Mouse (Mus musculus): ENCODE results near the gene Acacb. TPM values are rescaled to one million over a fixed set of nuclear protein-coding genes. Genes with fewer than 3 reads are reported as not detected.
A peak's percentile ranks its signal among the peaks of the same experiment; 100 is the strongest.

Gene Acacb
- polyA plus RNA-seq, 1 experiment, result 3.3 TPM

DNA sequence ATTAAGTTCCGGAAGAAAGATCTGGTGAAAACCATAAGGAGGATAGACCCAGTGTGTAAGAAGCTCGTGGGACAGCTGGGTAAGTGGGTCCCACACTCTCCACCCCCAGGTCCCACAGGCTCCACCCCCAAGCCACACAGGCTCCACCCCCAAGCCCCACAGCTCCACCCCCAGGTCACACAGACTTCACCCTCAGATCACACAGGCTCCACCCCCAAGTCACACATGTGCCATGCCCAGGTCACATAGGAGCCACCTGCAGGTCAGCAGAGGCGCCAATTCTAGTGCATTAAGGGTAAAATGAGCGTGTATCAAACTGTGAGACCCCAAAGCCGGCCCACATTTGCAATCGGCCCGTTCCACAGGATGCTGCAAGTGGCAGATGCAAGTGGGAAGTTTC, 100.1 kb downstream of the Acacb start:
- Histone ChIP-seq H3K4me1 (ENCODE audit: control insufficient read depth, insufficient read depth, low read length) (no peaks in the 10 kb centered on the region), H3K27ac (ENCODE audit: insufficient read depth, low read length) (no peak overlapping the region), H3K4me3 (ENCODE audit: insufficient read depth, low read length) (no peak overlapping the region)
- TF ChIP-seq POLR2A (IDR thresholded peaks at IDR 0.05; ENCODE audit: extremely low read depth, insufficient read depth, low read length) (no peak), CTCF (IDR thresholded peaks at IDR 0.05; ENCODE audit: extremely low read depth, insufficient read depth, low read length) (no peak)

DNA sequence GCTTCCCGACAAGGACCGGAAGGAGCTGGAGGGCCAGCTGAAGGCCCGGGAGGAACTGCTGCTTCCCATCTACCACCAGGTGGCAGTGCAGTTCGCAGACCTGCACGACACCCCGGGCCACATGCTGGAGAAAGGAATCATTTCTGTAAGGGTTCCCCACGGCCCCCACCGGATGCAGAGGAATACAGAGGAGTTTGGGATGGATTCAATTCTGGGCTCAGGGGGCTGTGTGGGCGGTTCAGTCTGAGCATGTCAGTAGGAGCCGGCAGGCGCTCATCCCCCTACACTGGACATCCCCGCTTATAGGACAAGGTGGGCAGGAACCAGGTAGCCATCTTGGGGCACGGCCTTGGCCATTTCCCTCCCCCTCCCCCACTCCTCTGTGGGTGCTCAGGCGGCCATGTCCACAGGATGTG, 101.8 kb downstream of the Acacb start:
- TF ChIP-seq CTCF (IDR thresholded peaks at IDR 0.05; ENCODE audit: extremely low read depth, insufficient read depth, low read length), result peak; percentile 80
- no peak for TF ChIP-seq POLR2A (IDR thresholded peaks at IDR 0.05; ENCODE audit: extremely low read depth, insufficient read depth, low read length)
- H3K4me1 ChIP-seq (ENCODE audit: control insufficient read depth, insufficient read depth, low read length), result no peaks in the 10 kb centered on the region
- H3K27ac ChIP-seq (ENCODE audit: insufficient read depth, low read length), result no peak overlapping the region

DNA sequence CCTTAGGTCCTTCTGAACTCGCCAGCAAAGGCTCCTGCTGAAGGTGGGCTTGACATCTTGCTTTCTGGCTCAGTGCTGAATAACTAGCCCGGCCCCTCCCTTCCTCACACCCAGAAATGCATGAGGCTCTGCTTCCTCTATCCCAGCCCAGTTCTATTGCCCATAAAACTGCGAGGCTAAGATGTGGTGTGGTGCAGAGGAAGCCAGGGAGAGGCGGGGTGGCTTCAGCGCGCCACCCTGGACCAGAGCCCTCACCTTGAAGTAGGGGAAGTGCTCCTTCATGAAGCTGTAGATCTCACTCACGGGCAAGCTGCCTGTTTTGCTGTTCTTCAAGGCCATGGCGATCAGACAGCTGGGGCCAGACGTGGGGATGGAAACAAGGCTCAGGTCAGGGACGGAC, 113.2 kb downstream of the Acacb start:
- no peak overlapping the region for H3K27ac ChIP-seq (ENCODE audit: insufficient read depth, low read length)
- TF ChIP-seq POLR2A (IDR thresholded peaks at IDR 0.05; ENCODE audit: extremely low read depth, insufficient read depth, low read length) (no peak), CTCF (IDR thresholded peaks at IDR 0.05; ENCODE audit: extremely low read depth, insufficient read depth, low read length) (no peak)
- H3K4me3 ChIP-seq (ENCODE audit: insufficient read depth, low read length), result no peak overlapping the region
- H3K4me1 ChIP-seq (ENCODE audit: control insufficient read depth, insufficient read depth, low read length), result no peaks in the 10 kb centered on the region

More for the DNA sequence above, 101.8 kb downstream of the Acacb start:
- no peak overlapping the region for H3K4me3 ChIP-seq (ENCODE audit: insufficient read depth, low read length)

- TF ChIP-seq POLR2A (IDR thresholded peaks at IDR 0.05; ENCODE audit: extremely low read depth, insufficient read depth, low read length) (no peak), CTCF (IDR thresholded peaks at IDR 0.05; ENCODE audit: extremely low read depth, insufficient read depth, low read length) (no peak)
Observed at GRCm38 (mm10) chr5:114261494-114261893, 115.2 kb downstream of the Acacb start.

DNA sequence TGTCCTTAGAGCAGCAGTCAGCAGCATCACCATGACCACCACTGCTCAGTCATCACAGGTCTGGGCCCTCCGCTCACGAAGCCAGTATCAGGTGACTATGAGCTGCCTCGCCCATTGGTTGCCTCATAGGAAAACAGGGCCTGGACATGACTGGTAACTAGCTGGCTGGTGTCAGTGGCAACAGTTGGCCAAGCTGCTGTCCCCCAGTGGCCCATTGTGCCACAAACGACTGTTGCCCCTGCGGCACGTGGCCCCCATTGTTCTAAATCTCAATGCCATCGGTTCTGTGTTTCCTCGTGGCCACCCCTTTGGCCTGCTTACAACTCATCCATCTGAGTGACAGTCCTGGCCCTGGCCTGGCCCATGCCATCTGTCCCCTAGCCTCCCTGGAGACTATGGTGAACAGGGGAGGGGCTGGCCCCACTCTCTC, 117.7 kb downstream of the Acacb start:
- H3K4me1 ChIP-seq (ENCODE audit: control insufficient read depth, insufficient read depth, low read length), result no peaks in the 10 kb centered on the region
- no peak overlapping the region for H3K4me3 ChIP-seq (ENCODE audit: insufficient read depth, low read length)
- no peak for TF ChIP-seq CTCF (IDR thresholded peaks at IDR 0.05; ENCODE audit: extremely low read depth, insufficient read depth, low read length)
- no peak for TF ChIP-seq POLR2A (IDR thresholded peaks at IDR 0.05; ENCODE audit: extremely low read depth, insufficient read depth, low read length)
- H3K27ac ChIP-seq (ENCODE audit: insufficient read depth, low read length), result no peak overlapping the region

More at GRCm38 (mm10) chr5:114261494-114261893, 115.2 kb downstream of the Acacb start:
- no peak overlapping the region for H3K4me3 ChIP-seq (ENCODE audit: insufficient read depth, low read length)
- no peak overlapping the region for H3K27ac ChIP-seq (ENCODE audit: insufficient read depth, low read length)
- no peaks in the 10 kb centered on the region for H3K4me1 ChIP-seq (ENCODE audit: control insufficient read depth, insufficient read depth, low read length)

DNA sequence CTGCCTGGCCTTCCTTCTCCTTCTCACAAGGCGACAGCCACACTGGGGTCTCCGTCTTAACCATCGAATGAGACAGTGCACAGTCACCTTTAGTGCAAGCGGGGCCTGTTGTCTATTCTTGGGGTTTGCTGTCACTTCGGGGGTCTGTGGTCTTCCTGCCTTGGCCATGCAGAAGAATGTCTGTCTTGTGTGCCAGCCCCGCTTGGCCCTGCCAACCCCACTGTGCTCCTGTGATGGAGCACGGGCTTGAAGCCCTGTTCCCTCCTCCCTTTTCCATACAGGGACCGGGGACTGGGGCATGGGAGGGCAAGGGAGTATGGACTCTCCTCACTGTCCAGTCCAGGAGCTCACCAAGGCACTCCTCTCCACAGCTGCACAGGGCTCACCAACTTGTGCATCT, 118.5 kb downstream of the Acacb start:
- Histone ChIP-seq H3K4me3 (ENCODE audit: insufficient read depth, low read length) (no peak overlapping the region), H3K4me1 (ENCODE audit: control insufficient read depth, insufficient read depth, low read length) (no peaks in the 10 kb centered on the region), H3K27ac (ENCODE audit: insufficient read depth, low read length) (no peak overlapping the region)
- TF ChIP-seq POLR2A (IDR thresholded peaks at IDR 0.05; ENCODE audit: extremely low read depth, insufficient read depth, low read length), result no peak

DNA sequence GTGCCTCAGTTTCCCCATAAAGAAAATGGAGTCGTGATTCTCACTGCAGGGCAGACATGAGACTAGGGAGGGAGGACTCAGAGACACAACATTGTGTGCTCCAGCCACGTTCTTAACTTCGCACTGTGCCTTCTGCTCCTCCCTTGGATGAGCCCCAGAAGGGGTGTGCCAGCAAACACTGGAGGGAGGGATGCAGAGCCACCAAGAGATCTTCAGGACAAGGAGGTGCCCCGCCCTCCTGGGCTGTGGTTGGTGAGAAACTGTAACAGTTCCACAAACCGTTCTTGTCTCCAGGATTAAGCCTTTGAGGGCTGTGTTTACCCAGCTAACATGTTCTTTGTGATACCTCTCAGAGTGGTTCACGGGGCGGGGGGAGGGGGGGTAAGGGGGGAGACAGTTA, 122.3 kb downstream of the Acacb start:
- H3K4me1 ChIP-seq (ENCODE audit: control insufficient read depth, insufficient read depth, low read length), result no peaks in the 10 kb centered on the region
- no peak overlapping the region for H3K4me3 ChIP-seq (ENCODE audit: insufficient read depth, low read length)
- no peak overlapping the region for H3K27ac ChIP-seq (ENCODE audit: insufficient read depth, low read length)
- TF ChIP-seq POLR2A (IDR thresholded peaks at IDR 0.05; ENCODE audit: extremely low read depth, insufficient read depth, low read length) (no peak), CTCF (IDR thresholded peaks at IDR 0.05; ENCODE audit: extremely low read depth, insufficient read depth, low read length) (no peak)

- Histone ChIP-seq H3K4me3 (ENCODE audit: insufficient read depth, low read length) (no peak overlapping the region), H3K4me1 (ENCODE audit: control insufficient read depth, insufficient read depth, low read length) (no peaks in the 10 kb centered on the region), H3K27ac (ENCODE audit: insufficient read depth, low read length) (no peak overlapping the region)
- no peak for TF ChIP-seq POLR2A (IDR thresholded peaks at IDR 0.05; ENCODE audit: extremely low read depth, insufficient read depth, low read length)
- no peak for TF ChIP-seq CTCF (IDR thresholded peaks at IDR 0.05; ENCODE audit: extremely low read depth, insufficient read depth, low read length)
Observed at GRCm38 (mm10) chr5:114269499-114269898, 123.2 kb downstream of the Acacb start.

GRCm38 (mm10) chr5:114269984-114270383, 123.6 kb downstream of the Acacb start:
- TF ChIP-seq POLR2A (IDR thresholded peaks at IDR 0.05; ENCODE audit: extremely low read depth, insufficient read depth, low read length), result no peak
- no peak for TF ChIP-seq CTCF (IDR thresholded peaks at IDR 0.05; ENCODE audit: extremely low read depth, insufficient read depth, low read length)
- no peak overlapping the region for H3K4me3 ChIP-seq (ENCODE audit: insufficient read depth, low read length)
- H3K4me1 ChIP-seq (ENCODE audit: control insufficient read depth, insufficient read depth, low read length), result no peaks in the 10 kb centered on the region
- H3K27ac ChIP-seq (ENCODE audit: insufficient read depth, low read length), result no peak overlapping the region

GRCm38 (mm10) chr5:114273693-114274402, 127.5 kb downstream of the Acacb start, which contains the start of gene Foxn4:
TSS of gene Foxn4 (minus strand) at chr5:114273807.
- Histone ChIP-seq H3K4me1 (ENCODE audit: control insufficient read depth, insufficient read depth, low read length) (no peaks in the 10 kb centered on the region), H3K4me3 (ENCODE audit: insufficient read depth, low read length) (no peak within 1 kb of the TSS)

More at GRCm38 (mm10) chr5:114273693-114274402, 127.5 kb downstream of the Acacb start, which contains the start of gene Foxn4:
- H3K27ac ChIP-seq (ENCODE audit: insufficient read depth, low read length), result no peak within 1 kb of the TSS
- TF ChIP-seq CTCF (IDR thresholded peaks at IDR 0.05; ENCODE audit: extremely low read depth, insufficient read depth, low read length), result no peak
- no peak for TF ChIP-seq POLR2A (IDR thresholded peaks at IDR 0.05; ENCODE audit: extremely low read depth, insufficient read depth, low read length)
